Mouse (Mus musculus): ENCODE data around the gene Adcy3. TPM values are rescaled to one million over a fixed set of nuclear protein-coding genes. Genes with fewer than 3 reads are reported as not detected.

The Adcy3 gene
- polyA plus RNA-seq, 1 experiment = 5.9 TPM

DNA sequence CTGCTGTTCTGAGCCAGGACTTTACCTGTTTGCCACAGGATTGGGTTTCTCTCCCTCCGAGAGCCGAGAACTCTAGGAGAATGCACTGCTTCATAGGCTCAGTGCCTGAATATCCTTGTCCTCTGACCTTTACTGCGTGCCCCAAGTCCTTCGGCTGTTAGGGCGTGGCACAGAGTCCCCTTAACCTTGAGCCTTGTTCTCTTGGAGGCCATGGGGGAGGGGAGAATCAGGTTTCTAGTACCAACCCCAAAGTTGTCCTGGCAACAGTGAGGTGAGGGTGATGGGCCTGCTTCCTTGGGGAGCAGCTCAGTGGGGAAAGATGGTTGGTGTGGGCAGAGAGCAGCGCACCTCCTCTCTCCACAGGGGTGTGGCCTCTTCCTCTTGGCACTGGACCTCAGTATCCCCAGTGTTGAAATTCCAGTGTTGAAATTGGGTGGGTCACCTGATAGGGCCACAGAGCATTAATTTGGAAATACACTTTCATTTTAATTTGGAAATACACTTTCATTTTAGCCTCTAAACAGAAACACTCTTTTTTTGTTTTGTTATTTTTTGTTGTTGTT is 46.8 kb downstream of the Adcy3 start:
- no peak overlapping the region for H3K27ac ChIP-seq (ENCODE audit: insufficient read depth, low read depth, low read length)
- H3K4me3 ChIP-seq (ENCODE audit: insufficient read depth, low read depth, low read length) = no peak overlapping the region
- TF ChIP-seq CTCF (conservative IDR thresholded peaks at IDR 0.05; ENCODE audit: insufficient read depth, insufficient read length, low read depth, low read length) (no peak), POLR2A (IDR thresholded peaks at IDR 0.05; ENCODE audit: low read depth, low read length) (no peak)
- H3K36me3 ChIP-seq (ENCODE audit: control insufficient read depth, insufficient read depth, low read length) = no peaks in the 10 kb centered on the region
- DNase-seq = no peak
- no peaks in the 10 kb centered on the region for H3K27me3 ChIP-seq (replicated peaks; ENCODE audit: control insufficient read depth, insufficient read depth, low read length)
- no peaks in the 10 kb centered on the region for H3K4me1 ChIP-seq (ENCODE audit: control insufficient read depth, insufficient read depth, low read length)
- whole genome bisulfite sequencing = 74% methylated on average over 6 of the region's 6 CpGs

- no peak for DNase-seq
These were observed 47.6 kb downstream of the Adcy3 start for GRCm38 (mm10) chr12:4180507-4180906.

GRCm38 (mm10) chr12:4184648-4185047 is 51.7 kb downstream of the Adcy3 start:
- no peak overlapping the region for H3K4me3 ChIP-seq (ENCODE audit: insufficient read depth, low read depth, low read length)
- WGBS = 19% methylated on average over 2 of the region's 2 CpGs
- TF ChIP-seq POLR2A (IDR thresholded peaks at IDR 0.05; ENCODE audit: low read depth, low read length) (no peak), CTCF (conservative IDR thresholded peaks at IDR 0.05; ENCODE audit: insufficient read depth, insufficient read length, low read depth, low read length) (no peak)
- H3K4me1 ChIP-seq (ENCODE audit: control insufficient read depth, insufficient read depth, low read length) = no peaks in the 10 kb centered on the region
- no peaks in the 10 kb centered on the region for H3K36me3 ChIP-seq (ENCODE audit: control insufficient read depth, insufficient read depth, low read length)
- DNase-seq = peak; percentile 34
- no peak overlapping the region for H3K27ac ChIP-seq (ENCODE audit: insufficient read depth, low read depth, low read length)
- no peaks in the 10 kb centered on the region for H3K27me3 ChIP-seq (replicated peaks; ENCODE audit: control insufficient read depth, insufficient read depth, low read length)

More at GRCm38 (mm10) chr12:4180507-4180906, 47.6 kb downstream of the Adcy3 start:
- Histone ChIP-seq H3K36me3 (ENCODE audit: control insufficient read depth, insufficient read depth, low read length) (no peaks in the 10 kb centered on the region), H3K4me3 (ENCODE audit: insufficient read depth, low read depth, low read length) (no peak overlapping the region), H3K4me1 (ENCODE audit: control insufficient read depth, insufficient read depth, low read length) (no peaks in the 10 kb centered on the region), H3K27ac (ENCODE audit: insufficient read depth, low read depth, low read length) (no peak overlapping the region), H3K27me3 (replicated peaks; ENCODE audit: control insufficient read depth, insufficient read depth, low read length) (no peaks in the 10 kb centered on the region)
- TF ChIP-seq CTCF (conservative IDR thresholded peaks at IDR 0.05; ENCODE audit: insufficient read depth, insufficient read length, low read depth, low read length) (no peak), POLR2A (IDR thresholded peaks at IDR 0.05; ENCODE audit: low read depth, low read length) (no peak)
- 62% methylated on average over 3 of the region's 3 CpGs for WGBS

GRCm38 (mm10) chr12:4188171-4189059 is 55.5 kb downstream of the Adcy3 start:
- WGBS = 45% methylated on average over 14 of the region's 14 CpGs
- Histone ChIP-seq H3K4me1 (ENCODE audit: control insufficient read depth, insufficient read depth, low read length) (no peaks in the 10 kb centered on the region), H3K27me3 (replicated peaks; ENCODE audit: control insufficient read depth, insufficient read depth, low read length) (no peaks in the 10 kb centered on the region), H3K4me3 (ENCODE audit: insufficient read depth, low read depth, low read length) (no peak overlapping the region), H3K36me3 (ENCODE audit: control insufficient read depth, insufficient read depth, low read length) (no peaks in the 10 kb centered on the region), H3K27ac (ENCODE audit: insufficient read depth, low read depth, low read length) (no peak overlapping the region)
- peak; percentile 40 for DNase-seq
- TF ChIP-seq CTCF (conservative IDR thresholded peaks at IDR 0.05; ENCODE audit: insufficient read depth, insufficient read length, low read depth, low read length) (no peak), POLR2A (IDR thresholded peaks at IDR 0.05; ENCODE audit: low read depth, low read length) (no peak)

GRCm38 (mm10) chr12:4189060-4189447 is 56.2 kb downstream of the Adcy3 start:
- TF ChIP-seq POLR2A (IDR thresholded peaks at IDR 0.05; ENCODE audit: low read depth, low read length) (no peak), CTCF (conservative IDR thresholded peaks at IDR 0.05; ENCODE audit: insufficient read depth, insufficient read length, low read depth, low read length) (0 out of 2 replicates have a peak, but pooled peaks have one; percentile 20)
- Histone ChIP-seq H3K4me1 (ENCODE audit: control insufficient read depth, insufficient read depth, low read length) (no peaks in the 10 kb centered on the region), H3K27me3 (replicated peaks; ENCODE audit: control insufficient read depth, insufficient read depth, low read length) (no peaks in the 10 kb centered on the region), H3K27ac (ENCODE audit: insufficient read depth, low read depth, low read length) (no peak overlapping the region), H3K4me3 (ENCODE audit: insufficient read depth, low read depth, low read length) (no peak overlapping the region), H3K36me3 (ENCODE audit: control insufficient read depth, insufficient read depth, low read length) (no peaks in the 10 kb centered on the region)
- 54% methylated on average over 5 of the region's 5 CpGs for WGBS
- DNase-seq = no peak

GRCm38 (mm10) chr12:4192514-4192913 is 59.6 kb downstream of the Adcy3 start:
- H3K4me3 ChIP-seq (ENCODE audit: insufficient read depth, low read depth, low read length) = no peak overlapping the region
- TF ChIP-seq POLR2A (IDR thresholded peaks at IDR 0.05; ENCODE audit: low read depth, low read length) = no peak
- TF ChIP-seq CTCF (conservative IDR thresholded peaks at IDR 0.05; ENCODE audit: insufficient read depth, insufficient read length, low read depth, low read length) = no peak
- no peaks in the 10 kb centered on the region for H3K4me1 ChIP-seq (ENCODE audit: control insufficient read depth, insufficient read depth, low read length)
- peak; percentile 31 for DNase-seq
- H3K27ac ChIP-seq (ENCODE audit: insufficient read depth, low read depth, low read length) = 0 out of 2 replicates have a peak overlapping the region, but pooled peaks have one; percentile 22
- no peaks in the 10 kb centered on the region for H3K27me3 ChIP-seq (replicated peaks; ENCODE audit: control insufficient read depth, insufficient read depth, low read length)
- 47% methylated on average over 6 of the region's 6 CpGs for WGBS
- no peaks in the 10 kb centered on the region for H3K36me3 ChIP-seq (ENCODE audit: control insufficient read depth, insufficient read depth, low read length)

All from kidney, adult 2 months (tissue).